Mouse (Mus musculus): Measurements from ENCODE around the gene Tnip2.

Tnip2 gene

GRCm38 (mm10) chr5:34523958-34524485 is 10.2 kb upstream of the Tnip2 start:
- DNase-seq (ENCODE audit: low read depth, low spot score), result no peak

- no peak for DNase-seq (ENCODE audit: low read depth, low spot score)
Observed at GRCm38 (mm10) chr5:34521337-34521736, 7.5 kb upstream of the Tnip2 start.

GRCm38 (mm10) chr5:34520458-34521209 is 6.8 kb upstream of the Tnip2 start:
- DNase-seq (ENCODE audit: low read depth, low spot score), result no peak

GRCm38 (mm10) chr5:34519389-34519910 is 5.7 kb upstream of the Tnip2 start:
- no peak for DNase-seq (ENCODE audit: low read depth, low spot score)

DNA sequence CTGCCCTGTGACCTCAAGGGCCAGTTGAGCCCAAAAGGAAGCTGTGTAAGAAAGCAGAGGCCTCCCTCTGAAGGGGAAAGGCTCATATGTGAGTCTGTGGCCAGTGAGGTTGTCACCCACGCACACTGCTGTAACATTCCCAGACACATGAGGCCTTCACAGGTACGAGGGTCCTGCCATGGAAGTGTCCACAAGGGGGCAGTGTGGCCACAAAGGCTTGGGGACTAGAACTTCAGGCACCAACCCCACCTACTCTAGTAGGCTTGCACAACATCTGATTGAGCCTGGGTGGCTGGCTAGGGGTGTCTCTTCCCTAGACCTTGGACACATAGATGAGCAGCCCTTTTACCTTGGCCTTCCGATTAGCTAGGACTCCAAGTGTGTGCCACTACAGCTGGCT is 4.1 kb upstream of the Tnip2 start:
- peak; percentile 93 for DNase-seq (ENCODE audit: low read depth, low spot score)

DNA sequence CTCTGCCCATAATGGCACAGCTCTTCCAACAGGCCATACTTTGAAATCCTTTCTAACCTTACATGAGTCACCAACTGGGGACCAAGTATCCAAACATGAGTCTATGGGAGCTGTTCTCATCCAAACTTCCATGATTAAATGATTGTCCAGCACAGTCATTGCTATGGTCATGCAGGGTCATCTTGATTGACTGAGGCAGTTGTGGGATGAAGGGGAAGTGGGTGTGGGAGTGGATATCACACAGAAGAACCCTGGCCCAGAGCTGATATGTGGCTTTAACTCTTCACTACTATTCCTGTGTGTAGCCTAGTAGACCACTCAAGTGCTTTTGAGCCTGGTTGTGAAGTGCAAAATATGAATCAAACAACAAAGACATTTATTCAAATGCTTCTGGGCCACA is 1.3 kb upstream of the Tnip2 start:
- peak; percentile 51 for DNase-seq (ENCODE audit: low read depth, low spot score)

- DNase-seq (ENCODE audit: low read depth, low spot score), result no peak
Observed at GRCm38 (mm10) chr5:34514218-34514566, 401 bp upstream of the Tnip2 start.

- no peak for DNase-seq (ENCODE audit: low read depth, low spot score)
Observed at GRCm38 (mm10) chr5:34512486-34512885, 1.3 kb downstream of the Tnip2 start.

DNA sequence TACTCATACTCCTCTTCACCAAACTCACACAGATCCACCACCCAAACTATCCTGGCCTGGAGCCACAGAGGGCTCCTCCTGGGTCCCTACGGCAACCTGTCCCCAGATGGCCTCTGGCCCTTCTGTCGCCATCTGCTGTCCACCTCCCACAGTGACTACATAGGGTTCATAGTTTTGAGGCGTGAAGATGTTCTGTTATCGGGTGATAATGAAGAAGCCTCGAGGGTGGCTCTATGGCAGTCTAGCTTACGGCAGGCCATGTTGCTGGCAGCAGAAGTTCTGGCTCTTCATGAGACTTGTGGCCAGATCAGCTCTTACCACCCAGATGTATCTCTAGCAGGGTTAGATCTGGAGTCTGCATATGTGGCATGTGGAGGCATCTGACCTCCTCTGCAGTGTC is 11.0 kb downstream of the Tnip2 start:
- no peak for DNase-seq (ENCODE audit: low read depth, low spot score)

DNA sequence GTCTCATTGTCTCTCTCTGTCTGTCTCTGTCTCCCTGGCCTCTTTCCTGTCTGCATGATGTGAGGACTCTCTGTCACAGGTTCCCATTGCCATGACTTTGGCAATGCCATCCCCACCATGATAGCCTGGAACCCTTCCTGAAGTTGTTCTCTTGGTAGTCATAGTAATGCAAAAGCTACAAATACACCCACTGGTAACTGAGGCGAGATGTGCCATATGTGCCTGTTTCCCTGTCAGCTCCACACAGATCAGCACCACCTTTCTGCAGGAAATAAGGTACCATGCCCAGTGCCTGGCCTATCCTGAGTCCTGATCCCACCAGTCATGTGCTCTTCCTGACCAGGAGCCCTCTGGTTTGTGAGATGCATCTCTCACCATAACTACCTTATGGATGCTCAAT is 11.4 kb downstream of the Tnip2 start:
- no peak for DNase-seq (ENCODE audit: low read depth, low spot score)

- DNase-seq (ENCODE audit: low read depth, low spot score), result no peak
Observed at GRCm38 (mm10) chr5:34501588-34501987, 12.2 kb downstream of the Tnip2 start.

DNA sequence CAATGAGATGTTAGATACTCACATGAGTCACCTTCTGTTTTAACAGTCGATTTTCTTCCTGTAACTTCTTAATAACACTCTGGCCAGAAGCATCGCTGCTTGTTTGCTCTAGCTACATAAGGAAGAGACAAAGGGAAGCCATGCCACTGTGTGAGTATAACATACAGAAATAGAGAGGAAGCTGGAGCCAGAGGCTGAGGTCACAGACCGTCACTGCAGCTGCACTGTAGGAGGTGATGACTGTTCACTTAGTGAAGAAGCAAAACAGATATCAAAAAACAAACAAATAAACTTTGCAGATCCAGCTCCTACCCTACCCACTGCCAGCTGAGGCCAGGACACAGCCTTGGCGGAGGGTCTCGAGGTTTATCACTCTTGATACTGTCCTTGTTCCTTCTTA is 12.9 kb downstream of the Tnip2 start:
- no peak for DNase-seq (ENCODE audit: low read depth, low spot score)

GRCm38 (mm10) chr5:34496745-34497144 is 17.0 kb downstream of the Tnip2 start:
- no peak for DNase-seq (ENCODE audit: low read depth, low spot score)

GRCm38 (mm10) chr5:34489418-34489787 is 24.4 kb downstream of the Tnip2 start:
- peak; percentile 10 for DNase-seq (ENCODE audit: low read depth, low spot score)

- no peak for DNase-seq (ENCODE audit: low read depth, low spot score)
Observed at GRCm38 (mm10) chr5:34488741-34489417, 24.9 kb downstream of the Tnip2 start.

- DNase-seq (ENCODE audit: low read depth, low spot score), result no peak
Observed at GRCm38 (mm10) chr5:34487320-34488090, 26.3 kb downstream of the Tnip2 start.

DNA sequence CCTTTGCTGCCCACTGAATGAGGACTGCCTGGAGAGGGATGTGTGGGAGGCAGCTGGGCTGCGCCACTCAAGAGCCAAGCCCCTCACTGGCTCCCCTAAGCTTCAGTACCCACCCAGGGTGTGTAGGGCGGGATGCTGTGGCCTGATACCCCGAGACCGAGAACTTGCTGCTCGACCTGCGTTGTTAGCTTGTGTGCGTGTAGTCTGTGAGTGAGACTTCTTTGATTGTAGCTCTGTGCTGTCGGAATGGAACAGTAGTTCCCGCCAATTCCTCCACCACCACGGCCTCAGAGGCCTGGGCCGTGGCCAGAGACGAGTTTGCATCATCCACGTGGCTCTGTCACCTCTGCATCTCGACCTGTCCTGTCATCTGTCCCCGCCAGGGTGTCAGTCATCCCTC is 28.1 kb downstream of the Tnip2 start:
- DNase-seq (ENCODE audit: low read depth, low spot score), result no peak

DNA sequence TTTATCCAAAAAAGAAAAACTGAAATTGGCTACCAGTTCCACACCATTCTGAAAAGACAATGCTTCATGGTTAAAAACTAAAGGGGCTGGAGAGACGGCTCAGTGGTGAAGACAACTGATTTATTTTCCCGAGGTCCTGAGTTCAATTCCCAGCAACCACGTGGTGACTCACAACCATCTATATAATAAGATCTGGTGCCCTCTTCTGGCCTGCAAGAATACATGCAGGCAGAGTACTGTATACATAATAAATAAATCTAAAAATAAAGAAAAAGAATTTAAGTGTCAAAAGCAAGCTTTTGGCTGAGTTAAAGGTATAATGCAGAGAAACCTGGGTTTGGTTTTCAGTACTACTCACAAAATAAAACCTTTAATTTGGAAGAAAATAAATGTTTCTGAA is 32.9 kb downstream of the Tnip2 start:
- DNase-seq (ENCODE audit: low read depth, low spot score), result peak; percentile 40

- no peak for DNase-seq (ENCODE audit: low read depth, low spot score)
Observed at GRCm38 (mm10) chr5:34468039-34468775, 45.6 kb downstream of the Tnip2 start.

DNA sequence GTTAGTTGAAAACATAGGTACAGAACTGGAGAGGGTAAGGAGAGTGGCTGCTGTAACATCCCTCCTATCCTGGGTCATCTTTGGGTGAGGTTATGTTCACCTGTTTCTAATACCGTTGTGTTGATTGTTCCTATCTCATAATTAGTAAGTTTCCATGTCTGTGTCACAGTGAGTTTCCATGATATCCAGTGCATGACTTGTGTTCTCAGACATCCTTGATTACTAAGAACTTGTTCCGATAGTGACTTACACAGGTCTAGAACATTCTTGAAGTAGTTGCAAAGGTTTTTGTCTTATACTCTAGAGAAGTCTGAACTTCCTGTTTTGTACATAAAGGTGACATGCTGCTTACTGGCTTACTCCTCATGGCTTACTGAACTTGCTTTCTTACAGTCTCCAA is 47.1 kb downstream of the Tnip2 start:
- no peak for DNase-seq (ENCODE audit: low read depth, low spot score)

GRCm38 (mm10) chr5:34466079-34466478 is 47.7 kb downstream of the Tnip2 start:
- DNase-seq (ENCODE audit: low read depth, low spot score), result no peak

DNA sequence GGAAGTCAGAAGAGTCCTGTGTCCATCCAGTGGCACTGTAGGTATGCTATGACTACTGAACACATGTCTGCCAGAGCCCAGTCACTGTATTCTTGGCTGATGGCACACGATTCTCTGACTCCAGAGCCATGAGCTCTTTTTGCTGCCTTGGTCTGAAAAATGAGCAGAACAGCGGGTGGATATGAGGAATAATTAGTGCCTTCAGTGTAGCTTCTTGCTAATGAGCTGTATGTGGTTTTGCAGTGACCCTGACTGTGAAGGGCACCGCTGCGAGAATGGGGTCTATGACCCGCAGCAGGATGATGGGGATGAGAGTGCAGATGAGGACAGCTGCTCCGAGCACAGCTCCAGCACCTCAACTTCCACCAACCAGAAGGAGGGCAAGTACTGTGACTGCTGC is 52.0 kb downstream of the Tnip2 start:
- no peak for DNase-seq (ENCODE audit: low read depth, low spot score)
